ENCODE assay signal across 25 mouse cellular contexts in genomic region chr6:41161693-41162092, GRCm38 (mm10).
"Had no signal": no experiment of that assay in that cellular context is flagged by ENCODE, and none has a peak within 500 bp of the region (broad histone marks: within the 10 kb centered on the region; RNA-seq: fewer than 3 reads in every experiment).

No protein-coding gene starts in this region.

- H3K9ac ChIP-seq: heart, embryonic 12.5 days; hindbrain, embryonic 12.5 days; hindbrain, embryonic 14.5 days; intestine, embryonic 15.5 days; limb, embryonic 13.5 days; limb, embryonic 15.5 days had no signal

- H3K9me3 ChIP-seq: heart, embryonic 10.5 days; heart, embryonic 12.5 days; hindbrain, embryonic 10.5 days; hindbrain, embryonic 12.5 days; intestine, embryonic 15.5 days; limb, embryonic 13.5 days; limb, embryonic 15.5 days had no signal

- H3K4me2 ChIP-seq: heart, embryonic 12.5 days; hindbrain, embryonic 12.5 days; hindbrain, embryonic 14.5 days; intestine, embryonic 15.5 days; limb, embryonic 13.5 days; limb, embryonic 15.5 days had no signal

- H3K4me3 ChIP-seq: gastrocnemius, adult 2 months; heart, embryonic 10.5 days; heart, embryonic 12.5 days; hindbrain, embryonic 10.5 days; hindbrain, embryonic 12.5 days; intestine, embryonic 15.5 days; limb, embryonic 13.5 days; limb, embryonic 15.5 days had no signal

- H3K36me3 ChIP-seq: heart, embryonic 10.5 days; heart, embryonic 12.5 days; hindbrain, embryonic 10.5 days; hindbrain, embryonic 12.5 days; intestine, embryonic 15.5 days; limb, embryonic 13.5 days; limb, embryonic 15.5 days had no signal

- H3K27ac ChIP-seq: gastrocnemius, adult 2 months; heart, embryonic 10.5 days; hindbrain, embryonic 10.5 days; hindbrain, embryonic 12.5 days; hindbrain, embryonic 14.5 days; intestine, embryonic 15.5 days; kidney, postnatal 0 days; limb, embryonic 13.5 days; limb, embryonic 15.5 days had no signal

- H3K4me1 ChIP-seq: heart, embryonic 10.5 days; heart, embryonic 12.5 days; hindbrain, embryonic 10.5 days; hindbrain, embryonic 12.5 days; intestine, embryonic 15.5 days; limb, embryonic 13.5 days; limb, embryonic 15.5 days had no signal

- DNase-seq: gastrocnemius, adult 2 months; gastrocnemius, postnatal 10 days; gastrocnemius, postnatal 25 days; heart, adult 18-20 months; heart, postnatal 10 days; heart, postnatal 4 days; kidney, adult 18-20 months; kidney, adult 8-10 months; kidney, postnatal 14 days; kidney, postnatal 36 days; layer of hippocampus, adult 9-11 months; layer of hippocampus, postnatal 36 days; left cerebral cortex, postnatal 4 days had no signal

- H3K27me3 ChIP-seq: heart, embryonic 12.5 days; hindbrain, embryonic 12.5 days; intestine, embryonic 15.5 days; limb, embryonic 13.5 days; limb, embryonic 15.5 days had no signal

- ATAC-seq: hindbrain, embryonic 16.5 days; inflammation-experienced regulatory T-cells, adult 6 months; intestine, embryonic 15.5 days; intestine, postnatal 0 days had no signal
